In the genomic region with DNA sequence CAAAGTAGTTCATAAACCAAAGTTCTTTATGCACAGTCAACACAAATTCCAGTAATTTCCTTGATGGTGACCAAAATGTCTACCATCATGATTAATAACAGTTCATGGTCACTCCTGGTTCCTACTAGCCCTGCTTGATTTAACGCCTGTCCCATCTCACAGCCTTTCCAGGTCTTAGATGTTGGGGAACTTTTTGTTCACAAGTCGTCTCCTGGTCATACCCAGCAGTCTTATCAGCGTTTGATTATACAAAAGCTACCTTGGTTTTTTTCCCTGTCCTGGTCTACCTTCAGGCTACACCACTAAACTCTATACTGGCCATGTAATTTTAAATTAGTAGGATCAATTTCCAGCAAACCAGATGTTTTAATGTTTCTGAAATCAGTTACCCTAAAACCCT, we compare ENCODE assay signal across 8 mouse cellular contexts. TPM values are rescaled to one million over a fixed set of nuclear protein-coding genes. Genes with fewer than 3 reads are reported as not detected.
DNase-seq lines count a peak whose midpoint lies in the region; ATAC-seq lines count a peak whose summit lies in the region.
"Had no signal": no experiment of that assay in that cellular context is flagged by ENCODE, and none has a peak within 500 bp of the region (broad histone marks: within the 10 kb centered on the region; RNA-seq: fewer than 3 reads in every experiment).

No protein-coding gene starts in this region.

- no peak for DNase-seq in liver, embryonic 11.5 days (ENCODE audit: low spot score)
- no peak for DNase-seq in liver
- no peak for DNase-seq in forebrain, embryonic 10.5 days (ENCODE audit: extremely low spot score, low spot score)
- DNase-seq in urinary bladder, postnatal 25 days (ENCODE audit: low spot score): no peak
- DNase-seq in lung, postnatal 25 days (ENCODE audit: low spot score): no peak
- DNase-seq: adrenal gland, postnatal 25 days had no signal

- no peak for ATAC-seq in liver, embryonic 11.5 days (replicated peaks; ENCODE audit: low FRiP score)
- no peak for ATAC-seq in intestine, embryonic 16.5 days
- ATAC-seq in neural tube, embryonic 13.5 days (ENCODE audit: low read depth): no peak

- peaks cover 12% of the 10 kb centered on the region; the same call in 1 of the 2 replicates for H3K36me3 ChIP-seq in liver, embryonic 11.5 days (ENCODE audit: control insufficient read depth, insufficient read depth, low read length)
- H3K36me3 ChIP-seq in forebrain, embryonic 10.5 days (replicated peaks): peaks cover 46% of the 10 kb centered on the region
- peaks cover 5% of the 10 kb centered on the region; the same call in 1 of the 2 replicates for H3K36me3 ChIP-seq in intestine, embryonic 16.5 days (ENCODE audit: control insufficient read depth, insufficient read depth, low read length)
- peaks cover 21% of the 10 kb centered on the region for H3K36me3 ChIP-seq in neural tube, embryonic 13.5 days

- no peak overlapping the region for H3K9ac ChIP-seq in liver, embryonic 11.5 days (ENCODE audit: low read depth, low read length)
- peak overlapping the region; percentile 11; the same call in 1 of the 2 replicates for H3K9ac ChIP-seq in intestine, embryonic 16.5 days (ENCODE audit: low read depth, low read length)
- peak overlapping the region; percentile 100 for H3K9ac ChIP-seq in neural tube, embryonic 13.5 days

- WGBS in liver, embryonic 11.5 days: 45% methylated on average over 3 of the region's 3 CpGs
- 69% methylated on average over 3 of the region's 3 CpGs for WGBS in forebrain, embryonic 10.5 days
- WGBS in intestine, embryonic 16.5 days: 61% methylated on average over 3 of the region's 3 CpGs
- WGBS in neural tube, embryonic 13.5 days: 41% methylated on average over 3 of the region's 3 CpGs

- H3K27ac ChIP-seq in liver, embryonic 11.5 days (ENCODE audit: low read depth, low read length): no peak overlapping the region
- H3K27ac ChIP-seq in forebrain, embryonic 10.5 days: peak overlapping the region; percentile 100; the same call in 1 of the 2 replicates
- no peak overlapping the region for H3K27ac ChIP-seq in intestine, embryonic 16.5 days (ENCODE audit: low read length)
- peak overlapping the region; percentile 100 for H3K27ac ChIP-seq in neural tube, embryonic 13.5 days (replicated peaks)

- H3K4me3 ChIP-seq in liver, embryonic 11.5 days (ENCODE audit: low read depth, low read length): peak overlapping the region; percentile 93
- peak overlapping the region; percentile 89 for H3K4me3 ChIP-seq in forebrain, embryonic 10.5 days
- H3K4me3 ChIP-seq in intestine, embryonic 16.5 days (ENCODE audit: low read length): peak overlapping the region; percentile 81
- peak overlapping the region; percentile 89 for H3K4me3 ChIP-seq in neural tube, embryonic 13.5 days

- H3K9me3 ChIP-seq in liver, embryonic 11.5 days (ENCODE audit: control insufficient read depth, low read length): no peaks in the 10 kb centered on the region
- peaks cover 3% of the 10 kb centered on the region; the same call in 1 of the 2 replicates for H3K9me3 ChIP-seq in forebrain, embryonic 10.5 days
- H3K9me3 ChIP-seq in intestine, embryonic 16.5 days (ENCODE audit: control insufficient read depth, low read length): no peaks in the 10 kb centered on the region
- no peaks in the 10 kb centered on the region for H3K9me3 ChIP-seq in neural tube, embryonic 13.5 days

- peak overlapping the region; percentile 76 for H3K4me2 ChIP-seq in liver, embryonic 11.5 days
- peak overlapping the region; percentile 71 for H3K4me2 ChIP-seq in intestine, embryonic 16.5 days (ENCODE audit: low read depth, low read length)
- peak overlapping the region; percentile 64 for H3K4me2 ChIP-seq in neural tube, embryonic 13.5 days

- no peaks in the 10 kb centered on the region for H3K27me3 ChIP-seq in liver, embryonic 11.5 days (replicated peaks; ENCODE audit: control insufficient read depth, insufficient read depth, low read length)
- no peaks in the 10 kb centered on the region for H3K27me3 ChIP-seq in forebrain, embryonic 10.5 days (ENCODE audit: poor library complexity, severe bottlenecking)
- no peaks in the 10 kb centered on the region for H3K27me3 ChIP-seq in intestine, embryonic 16.5 days (replicated peaks; ENCODE audit: control insufficient read depth, insufficient read depth, low read length)
- no peaks in the 10 kb centered on the region for H3K27me3 ChIP-seq in neural tube, embryonic 13.5 days

- peaks cover 9% of the 10 kb centered on the region for H3K4me1 ChIP-seq in liver, embryonic 11.5 days (replicated peaks; ENCODE audit: control insufficient read depth, insufficient read depth, low read length)
- H3K4me1 ChIP-seq in forebrain, embryonic 10.5 days: peaks cover 50% of the 10 kb centered on the region
- H3K4me1 ChIP-seq in intestine, embryonic 16.5 days (ENCODE audit: control insufficient read depth, insufficient read depth, low read length): peaks cover 11% of the 10 kb centered on the region
- H3K4me1 ChIP-seq in neural tube, embryonic 13.5 days (replicated peaks): peaks cover 51% of the 10 kb centered on the region

RNA-seq across cellular contexts. Expression of gene Gtf2a1, which starts 3.2 kb away (rescaled TPM):
- polyA plus RNA-seq in liver, embryonic 11.5 days (2014; fragmentation: Nextera tagmentation; extraction: Ambion mirVana): 28.9 and 32.2 TPM in 2 replicates
- 67.1 and 68.5 TPM in 2 replicates for polyA plus RNA-seq in forebrain, embryonic 10.5 days (2016; fragmentation: Nextera tagmentation; extraction: Ambion mirVana)
- 29.9 and 32.3 TPM in 2 replicates for polyA plus RNA-seq in intestine, embryonic 16.5 days (2015; fragmentation: Nextera tagmentation; extraction: Ambion mirVana)
- polyA plus RNA-seq in neural tube, embryonic 13.5 days (2015; fragmentation: Nextera tagmentation; extraction: Ambion mirVana): 72.4 and 75.4 TPM in 2 replicates

Comparison
In these comparisons a context has a peak if more than half of its experiments do, and no peak if none do; other contexts are left out.
1. H3K27ac ChIP-seq: peak in forebrain, embryonic 10.5 days (single experiment) and neural tube, embryonic 13.5 days (single experiment); none in liver, embryonic 11.5 days (single experiment) and intestine, embryonic 16.5 days (single experiment).
2. Peak in every context shown above with its lines, with median percentiles within 50 percentile points of each other: H3K4me2 ChIP-seq and H3K4me3 ChIP-seq.